Mouse (Mus musculus): Measurements from ENCODE around the gene Gm43738.

GRCm38 (mm10) chr3:89144821-89145220, 43.9 kb upstream of the Gm43738 start:
- TF ChIP-seq CTCF (IDR thresholded peaks at IDR 0.05; ENCODE audit: low read depth): no peak
- no peak for TF ChIP-seq EP300 (IDR thresholded peaks at IDR 0.05; ENCODE audit: low read depth)
